Mouse (Mus musculus) gastrocnemius, postnatal 4 days (tissue): ENCODE measurements around the gene Kcnk3. TPM values are rescaled to one million over a fixed set of nuclear protein-coding genes. Genes with fewer than 3 reads are reported as not detected.

Experiments
- DNase-seq, 2 experiments: peaks; one replicate each; pipeline ENCODE4 v3.0.0; 2021 to 2022; ENCODE audit warnings: low spot score in 2 of 2, mixed read lengths in 2 of 2
- total RNA-seq, 2 experiments: library from RNA; stranded (reverse); gene quantifications; 2 replicates each; pipeline ENCODE4 v1.2.3; 2021

Kcnk3 gene
- total RNA-seq, 2 experiments from 2014 or later: 2.1 to 3.3 TPM

DNA sequence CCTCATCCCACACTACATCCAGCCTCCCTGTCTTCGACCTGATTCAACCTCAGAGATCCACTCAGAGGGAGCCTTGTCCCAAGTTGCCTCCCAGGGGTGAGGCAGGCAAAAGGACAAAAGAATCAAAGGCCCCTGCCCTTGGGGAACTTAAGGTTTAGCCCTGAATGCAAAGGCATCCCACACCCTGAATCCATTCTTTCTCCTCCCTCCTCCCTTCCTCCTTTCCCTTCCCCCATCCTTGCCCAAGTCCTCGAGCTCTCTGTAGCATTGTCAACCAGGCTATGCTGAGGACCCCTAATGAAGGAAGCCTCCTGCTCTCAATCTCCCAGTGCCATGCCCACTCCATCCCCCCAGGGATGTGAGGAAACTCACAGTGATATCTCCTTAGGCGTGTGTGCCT is 23.7 kb downstream of the Kcnk3 start:
- DNase-seq: no peak

DNA sequence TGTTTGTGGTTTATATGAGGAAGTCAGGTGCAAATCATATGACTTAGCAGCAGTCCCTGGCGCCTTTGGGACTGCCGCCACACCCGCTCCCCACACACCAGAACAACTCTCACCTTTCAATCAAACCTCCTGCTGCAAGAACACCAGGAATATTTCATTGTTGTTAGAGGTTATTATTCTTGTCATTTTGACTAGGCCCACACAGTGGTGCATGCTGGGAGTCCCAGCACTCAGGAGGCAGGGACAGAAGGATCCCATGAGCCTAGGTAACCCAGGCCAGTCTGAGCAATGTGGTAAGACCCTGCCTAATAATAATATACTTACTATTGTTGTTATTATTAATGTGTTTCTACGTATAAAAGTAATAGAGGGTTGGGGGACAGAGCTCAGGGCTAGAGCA is 24.6 kb downstream of the Kcnk3 start:
- DNase-seq: no peak

DNA sequence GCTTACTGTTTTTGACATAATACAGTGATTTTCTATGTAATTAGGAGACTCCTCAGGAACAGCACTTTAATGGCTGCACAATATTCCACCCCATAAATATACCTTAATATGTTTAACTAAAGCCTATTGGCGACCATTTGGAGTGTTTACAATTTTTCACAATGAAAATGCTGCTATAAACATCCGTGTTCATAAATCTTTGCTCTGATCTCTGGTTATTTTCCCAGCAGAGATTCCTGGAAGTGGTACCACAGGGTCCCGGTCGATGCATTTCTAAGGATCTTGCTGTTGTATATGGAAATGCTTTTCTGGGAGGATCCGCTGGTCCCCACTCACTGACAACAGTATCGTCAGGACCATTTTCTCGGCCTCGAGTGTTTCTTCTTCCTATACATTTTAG is 25.3 kb downstream of the Kcnk3 start:
- no peak for DNase-seq

DNA sequence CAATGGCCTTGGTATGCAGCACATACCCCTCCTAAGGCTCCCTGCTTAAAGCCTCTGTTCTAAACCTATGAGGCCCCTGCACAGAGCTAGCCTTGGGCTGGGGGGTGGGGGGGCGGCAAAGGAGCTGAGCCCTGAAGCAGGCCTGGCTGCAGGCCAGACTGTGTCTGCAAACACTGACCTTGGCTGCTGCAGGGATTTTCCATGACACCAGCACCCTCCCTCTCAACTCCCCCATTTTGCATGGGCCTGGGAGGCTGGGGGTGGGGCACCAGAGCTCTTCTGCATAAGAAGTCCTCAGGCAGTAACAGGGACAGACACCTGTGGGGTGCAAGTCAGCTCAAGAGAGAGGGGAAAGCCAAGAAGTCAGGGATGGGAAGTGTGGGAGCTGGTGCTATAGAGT is 26.3 kb downstream of the Kcnk3 start:
- DNase-seq: no peak

DNA sequence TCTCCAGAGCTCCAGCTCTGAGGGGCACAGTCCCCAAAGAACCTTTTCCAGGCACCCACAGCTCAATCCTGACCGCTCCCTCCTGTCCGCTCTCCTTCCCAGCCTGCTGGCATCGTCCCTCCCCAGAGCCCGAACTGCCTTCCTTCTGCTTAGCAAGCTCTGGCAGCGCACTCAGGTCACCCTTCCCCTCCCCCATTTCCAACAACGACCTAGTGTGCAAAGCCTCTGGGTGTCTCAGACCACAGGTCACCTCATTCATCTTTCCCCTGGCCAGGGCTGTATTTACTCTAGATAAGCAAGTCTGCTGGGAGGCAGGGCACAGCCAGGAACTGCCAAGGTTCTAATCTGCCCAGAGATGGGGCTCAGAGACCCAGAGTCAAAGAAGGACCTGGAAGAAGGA is 27.4 kb downstream of the Kcnk3 start:
- DNase-seq: no peak

DNA sequence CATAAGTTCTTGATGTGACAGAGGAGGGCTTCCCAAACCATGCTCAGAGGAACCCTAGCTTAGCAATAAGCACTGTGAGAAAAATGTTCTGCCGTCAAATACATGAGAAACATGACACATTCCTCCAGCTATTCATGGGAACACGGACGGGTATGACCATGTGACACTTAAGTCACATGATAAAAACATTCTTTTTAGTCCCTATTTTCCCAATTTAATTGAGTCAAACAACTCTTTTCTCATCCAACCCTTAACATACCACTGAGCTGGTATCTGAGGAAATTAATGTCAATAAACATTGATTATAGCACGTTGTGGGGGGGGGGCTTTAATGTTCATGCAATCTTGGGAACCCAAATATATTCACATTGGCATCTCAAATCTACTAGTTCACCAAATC is 27.8 kb downstream of the Kcnk3 start:
- DNase-seq: no peak

DNA sequence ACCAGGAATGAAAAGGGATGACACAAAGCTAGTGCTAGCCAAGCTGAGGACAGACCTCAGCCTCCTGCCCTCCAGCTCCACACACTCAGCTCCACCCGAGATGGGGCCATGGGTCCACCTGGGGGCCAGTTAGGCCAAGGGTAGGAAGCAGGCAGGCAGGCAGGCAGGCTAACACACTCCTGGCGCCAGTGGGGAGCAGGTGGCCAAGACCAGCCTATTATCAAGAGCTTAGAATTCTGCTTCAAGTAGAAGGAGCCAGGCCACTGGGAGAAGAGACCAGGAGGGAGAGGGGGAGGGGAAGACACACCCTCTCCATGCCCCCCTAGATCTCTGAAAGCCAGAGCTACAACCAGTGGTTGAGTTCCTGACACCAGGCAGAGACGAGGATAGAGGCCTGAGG is 28.7 kb downstream of the Kcnk3 start:
- no peak for DNase-seq

DNA sequence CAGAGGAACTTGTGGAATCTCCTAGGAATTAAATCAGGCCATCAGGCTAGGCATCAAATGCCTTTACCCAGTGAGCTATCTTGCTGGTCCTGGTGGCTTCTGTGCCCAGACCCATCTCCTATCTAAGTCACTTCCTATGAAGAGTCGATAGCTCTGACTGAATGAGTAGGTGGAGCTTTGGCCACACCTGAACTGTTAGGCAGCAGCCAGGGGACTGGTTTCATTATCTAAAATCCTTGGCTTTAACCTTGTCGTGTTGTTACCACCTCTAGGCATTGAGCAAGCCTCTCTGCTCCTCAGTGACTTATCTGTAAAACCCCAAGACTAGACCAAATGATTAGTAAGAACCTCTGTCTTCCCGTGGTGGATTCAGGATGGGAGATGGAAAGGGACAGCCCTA is 29.4 kb downstream of the Kcnk3 start:
- DNase-seq: no peak

DNA sequence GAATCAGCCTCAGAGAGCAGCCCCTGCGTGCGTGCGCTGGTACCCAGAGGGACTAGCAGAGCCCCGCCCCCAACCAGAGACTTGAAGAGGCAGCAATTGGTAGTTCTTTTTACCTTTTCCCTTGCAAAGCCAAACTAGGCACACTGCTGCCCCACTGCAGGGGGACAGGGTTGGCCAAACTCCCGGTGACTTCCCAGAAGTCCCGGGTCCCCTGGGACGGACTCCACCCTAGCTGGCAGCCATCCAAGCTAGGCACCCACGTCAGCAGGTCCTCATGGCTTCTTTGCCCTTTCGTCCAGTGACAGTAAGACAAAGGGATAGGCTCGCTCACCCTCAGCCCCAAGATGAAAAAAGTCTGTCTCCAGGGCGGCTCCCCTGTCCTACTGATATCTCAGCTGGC is 29.9 kb downstream of the Kcnk3 start:
- DNase-seq: no peak

DNA sequence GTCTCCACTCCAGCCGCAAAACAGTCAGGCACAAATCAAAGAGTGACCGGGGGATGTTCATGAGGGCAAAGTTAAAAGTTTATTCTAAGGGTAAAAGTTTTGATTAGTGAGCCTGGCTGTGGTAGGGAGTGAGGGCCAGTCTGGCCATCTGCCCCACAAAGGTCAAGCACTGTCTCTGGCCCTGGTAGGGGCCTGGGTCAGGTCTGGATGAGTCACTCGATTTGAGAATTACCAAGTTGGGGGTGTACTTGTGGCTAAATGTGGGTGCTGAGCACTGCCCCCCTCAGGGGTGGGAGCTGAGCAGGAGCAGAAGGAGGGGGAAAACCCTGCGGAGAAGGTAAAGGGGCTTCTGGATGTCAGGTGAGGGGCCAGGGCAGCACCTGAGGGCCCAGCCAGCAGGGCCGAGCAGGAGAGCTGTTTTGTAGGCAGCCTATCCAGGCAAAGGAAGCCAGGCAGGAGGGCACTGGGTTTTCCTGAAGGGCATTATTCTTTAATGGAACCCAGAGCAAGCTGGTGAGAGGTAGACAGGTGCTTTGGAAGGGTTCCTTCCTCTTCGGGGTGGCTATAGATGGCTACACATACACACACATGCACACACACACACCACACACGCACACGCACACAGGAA is 30.5 kb downstream of the Kcnk3 start:
- no peak for DNase-seq

DNA sequence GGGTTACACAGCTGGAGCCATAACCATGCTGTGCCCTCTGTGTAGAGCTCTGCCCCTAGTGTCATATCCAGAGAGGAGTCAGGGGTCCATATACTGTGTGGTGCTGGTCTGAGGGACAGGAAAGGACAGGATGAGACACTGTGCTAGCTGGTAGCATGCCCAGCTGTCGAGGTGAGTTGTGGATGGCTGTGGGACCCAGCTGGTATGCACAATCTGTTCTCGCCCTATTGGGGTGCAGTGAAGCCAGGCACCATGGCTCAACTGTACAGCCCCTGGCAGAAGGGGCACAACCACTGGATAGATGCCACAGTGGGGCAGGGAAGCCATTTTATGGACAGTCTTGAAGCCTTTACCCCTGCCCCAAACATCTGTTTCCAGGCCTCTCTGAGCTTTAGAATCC is 31.2 kb downstream of the Kcnk3 start:
- no peak for DNase-seq

DNA sequence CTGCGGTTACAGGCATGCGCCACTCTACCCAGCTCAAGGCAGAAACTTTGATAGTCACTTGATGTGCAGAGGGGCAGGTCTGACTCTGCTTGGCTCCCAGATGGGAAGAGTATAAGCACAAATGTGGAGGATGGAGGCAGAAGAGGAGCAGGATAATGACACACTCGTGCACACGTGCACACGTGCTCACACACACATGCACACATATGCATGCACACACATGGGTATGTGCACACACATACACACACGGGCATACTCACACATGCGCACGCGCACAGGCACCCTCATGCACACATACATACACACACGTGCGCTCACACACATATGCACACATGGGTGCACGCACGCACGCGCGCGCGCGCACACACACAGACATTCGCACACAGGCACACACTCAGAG is 32.6 kb downstream of the Kcnk3 start:
- DNase-seq: no peak

DNA sequence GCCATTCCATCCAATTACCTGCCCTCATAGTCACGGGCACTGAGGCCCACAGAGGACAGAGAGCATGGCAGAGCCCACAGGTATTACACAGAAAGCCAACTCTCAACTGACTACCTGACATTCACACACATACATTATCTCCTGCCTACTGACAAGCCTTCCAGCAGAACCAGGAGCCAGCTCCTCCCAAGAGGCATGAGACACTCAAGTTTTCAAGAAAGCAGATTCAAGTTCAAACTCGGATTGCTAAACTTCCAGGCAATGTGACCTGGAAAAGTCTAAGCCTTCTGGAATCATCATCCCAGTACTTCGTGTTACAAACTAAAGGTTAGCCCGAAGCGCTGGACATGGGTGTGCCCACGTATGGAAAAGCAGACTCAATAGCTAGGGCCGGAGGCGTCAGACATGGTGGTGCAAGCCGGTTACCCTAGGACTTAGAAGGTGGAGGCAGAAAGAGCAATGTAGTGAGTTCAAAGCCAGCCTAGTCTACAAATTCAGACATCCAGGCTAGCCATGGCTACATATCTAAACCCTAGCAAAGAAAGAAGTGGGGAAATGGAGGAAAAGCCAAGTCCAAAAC is 33.3 kb downstream of the Kcnk3 start:
- DNase-seq: no peak

DNA sequence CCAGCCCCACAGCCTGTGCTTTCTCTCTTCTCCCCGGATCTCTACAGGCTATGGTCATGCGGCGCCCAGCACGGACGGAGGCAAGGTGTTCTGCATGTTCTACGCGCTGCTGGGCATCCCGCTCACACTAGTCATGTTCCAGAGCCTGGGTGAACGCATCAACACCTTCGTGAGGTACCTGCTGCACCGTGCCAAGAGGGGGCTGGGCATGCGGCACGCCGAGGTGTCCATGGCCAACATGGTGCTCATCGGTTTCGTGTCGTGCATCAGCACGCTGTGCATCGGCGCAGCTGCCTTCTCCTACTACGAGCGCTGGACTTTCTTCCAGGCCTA is 33.8 kb downstream of the Kcnk3 start:
- DNase-seq: no peak

DNA sequence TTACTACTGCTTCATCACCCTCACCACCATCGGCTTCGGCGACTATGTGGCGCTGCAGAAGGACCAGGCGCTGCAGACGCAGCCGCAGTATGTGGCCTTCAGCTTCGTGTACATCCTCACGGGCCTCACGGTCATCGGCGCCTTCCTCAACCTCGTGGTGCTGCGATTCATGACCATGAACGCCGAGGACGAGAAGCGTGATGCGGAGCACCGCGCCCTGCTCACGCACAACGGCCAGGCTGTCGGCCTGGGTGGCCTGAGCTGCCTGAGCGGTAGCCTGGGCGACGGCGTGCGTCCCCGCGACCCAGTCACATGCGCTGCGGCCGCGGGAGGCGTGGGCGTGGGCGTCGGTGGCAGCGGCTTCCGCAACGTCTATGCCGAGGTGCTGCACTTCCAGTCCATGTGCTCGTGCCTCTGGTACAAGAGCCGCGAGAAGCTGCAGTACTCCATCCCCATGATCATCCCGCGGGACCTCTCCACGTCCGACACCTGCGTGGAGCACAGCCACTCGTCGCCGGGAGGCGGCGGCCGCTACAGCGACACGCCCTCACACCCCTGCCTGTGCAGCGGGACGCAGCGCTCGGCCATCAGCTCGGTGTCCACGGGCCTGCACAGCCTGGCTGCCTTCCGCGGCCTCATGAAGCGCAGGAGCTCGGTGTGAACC is 34.3 kb downstream of the Kcnk3 start:
- peak in 1 of 2 experiments; percentile 21 for DNase-seq

DNA sequence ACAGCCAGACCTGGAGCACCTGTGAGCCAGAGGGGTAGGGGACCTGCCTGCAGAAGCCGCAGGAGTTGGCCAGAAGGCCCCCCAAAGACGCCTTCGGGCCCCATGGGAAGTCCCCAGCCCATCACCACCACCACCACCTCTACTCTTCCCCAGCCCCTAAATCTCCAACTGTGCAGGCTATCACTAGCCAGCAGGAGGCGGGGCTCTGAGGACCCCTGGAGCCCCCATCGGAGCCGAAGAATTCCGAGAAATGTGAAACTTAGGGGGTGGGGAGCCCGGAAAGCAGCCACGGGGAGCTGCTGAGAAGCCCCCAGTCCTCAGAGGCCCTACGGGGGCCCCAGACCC is 34.8 kb downstream of the Kcnk3 start:
- no peak for DNase-seq

DNA sequence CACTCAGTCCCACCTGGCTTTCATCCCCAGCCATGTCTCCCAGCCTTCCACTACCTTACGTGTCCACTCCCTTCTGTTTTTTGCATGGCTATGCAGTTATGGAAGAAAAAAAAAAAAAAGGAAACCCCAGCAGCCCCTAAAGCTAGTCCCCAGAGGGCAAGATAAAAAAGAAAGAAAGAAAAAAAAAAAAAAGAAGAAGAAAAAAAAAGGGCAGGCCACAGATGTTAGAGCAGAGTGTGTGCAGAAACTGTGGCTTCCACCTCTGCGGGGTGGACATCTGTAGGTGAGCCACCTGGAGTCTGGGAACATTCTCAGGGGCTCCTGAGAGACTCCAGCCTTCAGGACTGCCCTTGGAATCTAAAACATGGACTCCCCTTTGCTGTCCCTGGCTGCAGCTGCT is 35.4 kb downstream of the Kcnk3 start:
- no peak for DNase-seq

DNA sequence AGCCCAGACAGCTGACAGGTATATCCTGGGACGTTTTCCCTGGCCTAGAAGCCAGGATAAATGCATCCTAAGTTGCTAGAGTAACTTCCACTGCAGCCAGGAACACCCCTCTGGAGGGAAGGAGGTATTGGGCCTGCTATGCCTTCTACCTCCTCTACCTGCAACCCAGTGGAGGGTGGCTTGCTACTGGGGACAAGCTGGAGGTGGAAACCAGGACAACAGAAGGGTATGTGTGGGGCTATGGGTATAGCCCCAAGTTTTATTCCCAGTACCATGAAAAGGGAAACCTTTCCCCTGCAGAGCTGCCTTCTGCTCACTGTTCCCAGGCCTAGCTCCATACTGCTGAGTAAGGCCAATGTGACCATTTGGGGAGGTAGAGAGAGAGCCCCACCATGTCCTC is 36.3 kb downstream of the Kcnk3 start:
- no peak for DNase-seq

DNA sequence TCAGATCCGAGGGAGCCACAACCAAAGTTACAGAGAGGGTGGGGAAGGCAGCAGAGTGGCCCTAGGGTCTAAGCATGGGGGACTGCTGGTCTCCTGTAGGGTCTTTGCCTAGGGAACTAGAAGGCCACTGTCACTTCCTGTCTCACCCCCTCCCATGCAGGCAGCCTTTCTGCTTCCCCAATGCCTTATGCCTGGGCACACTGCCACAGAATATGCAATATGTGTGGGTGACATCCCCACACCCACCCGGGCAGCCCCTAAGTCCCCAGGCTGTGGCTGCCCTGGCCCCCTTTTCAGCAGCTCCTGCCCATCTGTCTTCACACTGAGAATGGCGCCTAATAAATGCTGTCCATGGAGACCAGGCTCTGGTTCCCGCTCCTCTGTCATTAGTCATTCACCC is 36.9 kb downstream of the Kcnk3 start:
- DNase-seq: no peak

DNA sequence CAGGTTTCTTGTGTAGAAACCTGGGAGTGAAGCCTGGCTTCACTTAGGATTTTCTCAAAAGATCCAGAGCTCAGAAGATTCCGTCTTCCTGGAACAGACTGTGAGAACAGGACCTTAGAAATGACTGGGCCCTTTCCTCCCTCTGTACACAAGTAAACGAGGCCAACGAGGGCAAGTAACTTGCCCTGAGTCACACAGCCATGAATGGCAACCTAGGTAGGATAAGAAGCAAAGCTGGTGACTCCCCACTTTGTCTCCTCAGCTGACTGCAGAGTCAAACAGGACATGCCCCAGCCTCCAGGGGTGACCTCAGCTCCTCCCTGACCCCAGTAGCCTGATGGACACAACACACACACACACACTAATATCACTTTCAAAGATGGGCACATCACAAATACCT is 37.4 kb downstream of the Kcnk3 start:
- no peak for DNase-seq

DNA sequence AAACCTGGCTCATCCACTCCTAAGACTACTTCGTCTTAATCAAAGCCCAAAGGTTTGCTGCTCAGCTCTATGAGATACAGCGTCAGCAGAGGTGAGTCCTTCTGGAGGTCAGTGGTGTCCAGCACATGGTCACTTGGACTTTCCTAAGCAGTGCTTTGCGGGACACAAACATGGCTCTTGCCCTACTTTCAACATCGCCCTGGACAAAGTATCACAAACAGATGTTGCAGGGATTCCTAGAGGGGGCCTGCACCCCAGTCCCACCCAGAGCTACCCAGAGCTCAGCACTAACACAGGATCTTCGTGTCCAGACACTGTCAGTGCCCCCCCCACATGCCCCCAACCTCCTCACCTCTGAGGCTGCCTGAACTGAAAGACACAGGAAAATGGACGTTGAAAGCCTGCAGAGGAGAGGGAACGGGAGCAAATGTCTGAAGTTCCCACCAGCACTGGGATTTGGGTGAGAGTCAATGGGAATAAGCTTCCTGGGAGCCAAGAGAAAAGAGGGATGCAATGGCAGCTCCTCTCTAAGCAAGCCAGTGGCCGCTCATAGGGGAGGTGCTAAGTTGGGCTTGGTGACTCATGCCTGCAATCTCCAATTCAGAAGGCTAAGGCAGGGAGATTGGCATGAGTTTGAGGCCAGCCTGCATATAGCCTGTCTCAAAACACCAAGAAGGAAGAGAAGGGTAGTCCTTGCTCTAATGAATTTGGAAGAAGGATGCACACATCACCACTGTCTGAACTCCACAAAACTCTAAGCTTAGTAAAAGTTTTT is 38.5 kb downstream of the Kcnk3 start:
- DNase-seq: no peak

DNA sequence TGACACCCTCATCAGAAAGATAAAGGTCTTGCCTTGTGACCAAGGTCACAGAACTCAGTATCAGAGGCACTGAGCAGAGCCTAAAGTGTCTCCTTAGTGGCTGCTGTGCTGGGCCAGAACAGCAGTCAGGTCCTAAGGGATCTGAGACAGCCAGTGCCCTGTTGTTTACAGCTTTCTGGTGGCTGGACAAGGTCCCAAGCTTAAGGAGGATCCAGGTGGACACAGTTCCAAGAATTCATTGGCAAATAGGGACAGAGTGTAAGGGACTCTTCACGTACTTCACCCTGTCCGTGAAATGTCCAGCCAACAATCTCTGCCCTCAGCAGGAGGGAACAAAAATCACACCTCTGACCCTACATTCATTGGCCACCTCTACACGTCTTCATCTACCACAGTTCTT is 40.5 kb downstream of the Kcnk3 start:
- no peak for DNase-seq

DNA sequence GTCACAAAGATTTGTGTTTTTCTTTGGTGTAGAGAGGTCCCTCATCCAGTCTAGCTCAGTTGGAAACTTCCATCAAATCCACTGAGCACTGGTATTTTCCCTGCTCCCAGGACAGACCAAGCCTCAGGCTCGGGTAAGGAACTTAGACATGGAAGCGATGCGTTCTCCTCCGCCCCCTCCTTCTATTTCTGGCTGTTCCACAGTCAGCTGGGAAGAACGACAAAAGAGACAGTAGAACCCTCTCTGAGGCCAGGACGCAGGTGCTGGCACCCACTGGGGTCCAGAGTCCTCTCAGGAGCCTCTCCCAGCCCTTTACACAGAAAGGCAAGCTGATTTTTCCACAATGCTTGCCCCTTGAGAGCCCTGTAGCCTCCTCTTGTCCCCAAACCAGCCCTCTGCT is 42.4 kb downstream of the Kcnk3 start:
- DNase-seq: no peak
